Mouse (Mus musculus) brown adipose tissue, adult 24 weeks (tissue): ENCODE data around the gene Foxa1. TPM values are rescaled to one million over a fixed set of nuclear protein-coding genes. Genes with fewer than 3 reads are reported as not detected.

Experiments
- polyA plus RNA-seq: library from polyadenylated mRNA; stranded (reverse); fragments of >200 nt; gene quantifications from 2 replicates; pipeline ENCODE4 v1.2.4, GENCODE M21; 2012; ENCODE audit not compliant: missing spikeins, insufficient read depth, insufficient read length

Gene Foxa1
- polyA plus RNA-seq, 1 experiment = not detected

Other genes starting within 250 kb of the Foxa1 start
- gene Ttc6, start 17.2 kb upstream of the Foxa1 start, polyA plus RNA-seq = not detected in 2 replicates